Mouse (Mus musculus): ENCODE data around the gene Bad. TPM values are rescaled to one million over a fixed set of nuclear protein-coding genes. Genes with fewer than 3 reads are reported as not detected.

Gene Bad
- polyA plus RNA-seq, 1 experiment = 24.9 TPM

GRCm38 (mm10) chr19:6975537-6976521 lies 34.2 kb downstream of the Bad start, which contains the start of gene Plcb3:
Gene Plcb3, minus strand, starts transcription at chr19:6976470.
- TF ChIP-seq CTCF (IDR thresholded peaks at IDR 0.05; ENCODE audit: extremely low read depth, insufficient read depth, insufficient read length, insufficient replicate concordance) (0 out of 2 replicates have a peak, but pooled peaks have one; percentile 20), POLR2A (IDR thresholded peaks at IDR 0.05; ENCODE audit: low read depth, low read length) (no peak)
- Histone ChIP-seq H3K36me3 (ENCODE audit: control insufficient read depth, insufficient read depth, low read length) (peaks cover 4% of the 10 kb centered on the region; the same call in 1 of the 2 replicates), H3K27me3 (ENCODE audit: control insufficient read depth, insufficient read depth, low read length) (no peaks in the 10 kb centered on the region), H3K27ac (ENCODE audit: insufficient read depth, low read length) (peak within 1 kb of the TSS; percentile 65), H3K4me3 (ENCODE audit: extremely low read depth, insufficient read depth, insufficient read length) (peak within 1 kb of the TSS; percentile 65), H3K4me1 (ENCODE audit: control insufficient read depth, insufficient read depth, insufficient read length) (peaks cover 18% of the 10 kb centered on the region)
- peak; percentile 25 to 45 for DNase-seq (ENCODE audit: low read depth in 1 of 2, low spot score in 2 of 2)
- under 1% methylated on average over 16 of the region's 16 CpGs for WGBS

GRCm38 (mm10) chr19:6977759-6978638 lies 36.3 kb downstream of the Bad start:
- Histone ChIP-seq H3K27me3 (ENCODE audit: control insufficient read depth, insufficient read depth, low read length) (no peaks in the 10 kb centered on the region), H3K36me3 (ENCODE audit: control insufficient read depth, insufficient read depth, low read length) (peaks cover 4% of the 10 kb centered on the region; the same call in 1 of the 2 replicates), H3K4me3 (ENCODE audit: extremely low read depth, insufficient read depth, insufficient read length) (no peak overlapping the region), H3K4me1 (ENCODE audit: control insufficient read depth, insufficient read depth, insufficient read length) (peaks cover 18% of the 10 kb centered on the region), H3K27ac (ENCODE audit: insufficient read depth, low read length) (no peak overlapping the region)
- WGBS = 90% methylated on average over 13 of the region's 13 CpGs
- no peak for DNase-seq (ENCODE audit: low read depth in 1 of 2, low spot score in 2 of 2)
- no peak for TF ChIP-seq POLR2A (IDR thresholded peaks at IDR 0.05; ENCODE audit: low read depth, low read length)
- no peak for TF ChIP-seq CTCF (IDR thresholded peaks at IDR 0.05; ENCODE audit: extremely low read depth, insufficient read depth, insufficient read length, insufficient replicate concordance)

- TF ChIP-seq POLR2A (IDR thresholded peaks at IDR 0.05; ENCODE audit: low read depth, low read length) (no peak), CTCF (IDR thresholded peaks at IDR 0.05; ENCODE audit: extremely low read depth, insufficient read depth, insufficient read length, insufficient replicate concordance) (no peak)
- Histone ChIP-seq H3K36me3 (ENCODE audit: control insufficient read depth, insufficient read depth, low read length) (peaks cover 4% of the 10 kb centered on the region; the same call in 1 of the 2 replicates), H3K27ac (ENCODE audit: insufficient read depth, low read length) (no peak overlapping the region), H3K4me1 (ENCODE audit: control insufficient read depth, insufficient read depth, insufficient read length) (peaks cover 18% of the 10 kb centered on the region), H3K4me3 (ENCODE audit: extremely low read depth, insufficient read depth, insufficient read length) (no peak overlapping the region), H3K27me3 (ENCODE audit: control insufficient read depth, insufficient read depth, low read length) (no peaks in the 10 kb centered on the region)
- 59% methylated on average over 3 of the region's 3 CpGs for WGBS
- no peak for DNase-seq (ENCODE audit: low read depth in 1 of 2, low spot score in 2 of 2)
Observed at GRCm38 (mm10) chr19:6978639-6978974, 36.9 kb downstream of the Bad start.

GRCm38 (mm10) chr19:6979001-6979479 lies 37.4 kb downstream of the Bad start:
- Histone ChIP-seq H3K4me1 (ENCODE audit: control insufficient read depth, insufficient read depth, insufficient read length) (peaks cover 14% of the 10 kb centered on the region), H3K36me3 (ENCODE audit: control insufficient read depth, insufficient read depth, low read length) (peaks cover 4% of the 10 kb centered on the region; the same call in 1 of the 2 replicates), H3K27me3 (ENCODE audit: control insufficient read depth, insufficient read depth, low read length) (no peaks in the 10 kb centered on the region), H3K4me3 (ENCODE audit: extremely low read depth, insufficient read depth, insufficient read length) (peak overlapping the region; percentile 64), H3K27ac (ENCODE audit: insufficient read depth, low read length) (peak overlapping the region; percentile 80)
- DNase-seq (ENCODE audit: low read depth in 1 of 2, low spot score in 2 of 2) = peak in 1 of 2 experiments; percentile 32
- 21% methylated on average over 11 of the region's 11 CpGs for WGBS
- TF ChIP-seq CTCF (IDR thresholded peaks at IDR 0.05; ENCODE audit: extremely low read depth, insufficient read depth, insufficient read length, insufficient replicate concordance) (no peak), POLR2A (IDR thresholded peaks at IDR 0.05; ENCODE audit: low read depth, low read length) (no peak)

- peaks cover 4% of the 10 kb centered on the region; the same call in 1 of the 2 replicates for H3K36me3 ChIP-seq (ENCODE audit: control insufficient read depth, insufficient read depth, low read length)
- H3K4me3 ChIP-seq (ENCODE audit: extremely low read depth, insufficient read depth, insufficient read length) = peak overlapping the region; percentile 81
- DNase-seq (ENCODE audit: low read depth in 1 of 2, low spot score in 2 of 2) = peak; percentile 99
- no peaks in the 10 kb centered on the region for H3K27me3 ChIP-seq (ENCODE audit: control insufficient read depth, insufficient read depth, low read length)
- H3K4me1 ChIP-seq (ENCODE audit: control insufficient read depth, insufficient read depth, insufficient read length) = peaks cover 13% of the 10 kb centered on the region; the same call in 1 of the 2 replicates
- no peak for TF ChIP-seq POLR2A (IDR thresholded peaks at IDR 0.05; ENCODE audit: low read depth, low read length)
- peak; percentile 54 for TF ChIP-seq CTCF (IDR thresholded peaks at IDR 0.05; ENCODE audit: extremely low read depth, insufficient read depth, insufficient read length, insufficient replicate concordance)
- H3K27ac ChIP-seq (ENCODE audit: insufficient read depth, low read length) = peak overlapping the region; percentile 86
- 1% methylated on average over 55 of the region's 59 CpGs for WGBS
Observed at GRCm38 (mm10) chr19:6979486-6980380, 38.1 kb downstream of the Bad start.
